Mouse (Mus musculus): ENCODE data around the gene Lrrc17.
A peak's percentile ranks its signal among the peaks of the same experiment; 100 is the strongest.

DNA sequence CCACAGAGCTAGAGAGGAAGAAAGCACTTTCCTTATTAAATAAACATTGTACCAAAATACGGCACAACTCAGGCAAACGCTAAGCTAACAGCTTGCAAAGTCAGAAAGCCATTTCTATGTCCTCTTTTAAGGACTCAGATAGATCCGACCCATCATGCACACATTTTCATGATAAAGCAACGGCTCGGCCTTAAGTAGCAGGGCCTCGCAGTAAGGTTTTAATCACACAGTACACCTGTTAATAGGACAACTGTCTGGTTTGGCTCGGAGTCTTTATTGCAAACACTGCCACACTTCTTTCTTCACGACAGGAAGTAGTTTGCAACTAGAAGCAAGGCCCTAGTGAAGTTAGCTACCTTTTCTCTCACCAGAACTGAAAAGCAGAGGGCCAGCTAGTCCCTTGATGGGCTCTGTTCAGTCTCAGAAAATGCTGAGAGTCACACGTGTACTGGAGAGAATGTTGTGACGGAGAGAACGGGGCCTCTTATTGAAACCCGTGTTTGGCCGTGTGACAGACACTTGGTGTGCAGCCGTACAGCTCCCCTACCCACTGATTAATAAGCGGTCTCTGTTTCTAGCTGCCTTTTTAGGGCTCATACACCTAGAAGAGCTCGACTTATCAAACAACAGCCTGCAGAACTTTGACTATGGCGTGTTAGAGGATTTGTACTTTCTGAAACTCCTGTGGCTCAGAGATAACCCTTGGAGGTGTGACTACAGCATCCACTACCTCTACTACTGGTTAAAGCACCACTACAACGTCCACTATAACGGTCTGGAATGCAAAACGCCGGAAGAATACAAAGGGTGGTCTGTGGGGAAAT lies 31.2 kb downstream of the Lrrc17 start:
- TF ChIP-seq EP300 (IDR thresholded peaks at IDR 0.05; ENCODE audit: low read depth) (peak; percentile 59), CTCF (IDR thresholded peaks at IDR 0.05; ENCODE audit: low read depth) (no peak)
